Mouse (Mus musculus): ENCODE measurements around the gene Snrpd2. TPM values are rescaled to one million over a fixed set of nuclear protein-coding genes. Genes with fewer than 3 reads are reported as not detected.

Gene Snrpd2
- polyA plus RNA-seq, 1 experiment, result 88.2 TPM

GRCm38 (mm10) chr7:19160115-19160514 is 10.6 kb downstream of the Snrpd2 start:
- Histone ChIP-seq H3K4me3 (ENCODE audit: insufficient read depth, low read length) (no peak overlapping the region), H3K27ac (ENCODE audit: insufficient read depth, low read length) (no peak overlapping the region), H3K4me1 (ENCODE audit: control insufficient read depth, insufficient read depth, low read length) (no peaks in the 10 kb centered on the region; the same call in none of the 2 replicates)
- no peak for TF ChIP-seq CTCF (IDR thresholded peaks at IDR 0.05; ENCODE audit: extremely low read depth, insufficient read depth, low read length)
- no peak for TF ChIP-seq POLR2A (IDR thresholded peaks at IDR 0.05; ENCODE audit: extremely low read depth, insufficient read depth, low read length)

DNA sequence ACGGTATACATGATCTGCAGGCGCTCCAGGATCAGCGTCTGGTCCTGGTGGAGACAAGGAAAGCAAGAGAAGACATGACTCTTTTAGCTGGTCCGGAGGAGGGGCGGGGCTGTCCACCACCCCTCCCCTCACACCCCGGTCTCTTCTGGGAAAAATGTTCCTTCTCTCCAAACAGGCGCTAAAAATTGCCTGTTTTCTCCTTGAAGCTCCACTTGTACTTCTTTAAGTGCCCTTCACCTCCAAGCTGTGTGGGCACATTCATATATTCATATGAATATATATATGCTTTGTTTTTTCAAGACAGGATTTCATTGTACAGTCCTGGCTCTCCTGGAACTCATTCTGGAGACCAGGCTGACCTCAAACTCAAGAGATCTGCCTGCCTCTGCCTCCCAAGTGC is 13.4 kb downstream of the Snrpd2 start:
- H3K4me1 ChIP-seq (ENCODE audit: control insufficient read depth, insufficient read depth, low read length), result peaks cover 2% of the 10 kb centered on the region
- TF ChIP-seq POLR2A (IDR thresholded peaks at IDR 0.05; ENCODE audit: extremely low read depth, insufficient read depth, low read length) (no peak), CTCF (IDR thresholded peaks at IDR 0.05; ENCODE audit: extremely low read depth, insufficient read depth, low read length) (no peak)
- no peak overlapping the region for H3K4me3 ChIP-seq (ENCODE audit: insufficient read depth, low read length)
- H3K27ac ChIP-seq (ENCODE audit: insufficient read depth, low read length), result no peak overlapping the region

GRCm38 (mm10) chr7:19163752-19164151 is 14.2 kb downstream of the Snrpd2 start:
- Histone ChIP-seq H3K4me3 (ENCODE audit: insufficient read depth, low read length) (no peak overlapping the region), H3K4me1 (ENCODE audit: control insufficient read depth, insufficient read depth, low read length) (peaks cover 2% of the 10 kb centered on the region), H3K27ac (ENCODE audit: insufficient read depth, low read length) (no peak overlapping the region)
- TF ChIP-seq CTCF (IDR thresholded peaks at IDR 0.05; ENCODE audit: extremely low read depth, insufficient read depth, low read length) (no peak), POLR2A (IDR thresholded peaks at IDR 0.05; ENCODE audit: extremely low read depth, insufficient read depth, low read length) (no peak)

GRCm38 (mm10) chr7:19164189-19164588 is 14.7 kb downstream of the Snrpd2 start:
- H3K27ac ChIP-seq (ENCODE audit: insufficient read depth, low read length), result no peak overlapping the region
- TF ChIP-seq CTCF (IDR thresholded peaks at IDR 0.05; ENCODE audit: extremely low read depth, insufficient read depth, low read length) (no peak), POLR2A (IDR thresholded peaks at IDR 0.05; ENCODE audit: extremely low read depth, insufficient read depth, low read length) (no peak)
- H3K4me1 ChIP-seq (ENCODE audit: control insufficient read depth, insufficient read depth, low read length), result peaks cover 2% of the 10 kb centered on the region
- H3K4me3 ChIP-seq (ENCODE audit: insufficient read depth, low read length), result no peak overlapping the region

- peaks cover 4% of the 10 kb centered on the region for H3K4me1 ChIP-seq (ENCODE audit: control insufficient read depth, insufficient read depth, low read length)
- TF ChIP-seq CTCF (IDR thresholded peaks at IDR 0.05; ENCODE audit: extremely low read depth, insufficient read depth, low read length) (no peak), POLR2A (IDR thresholded peaks at IDR 0.05; ENCODE audit: extremely low read depth, insufficient read depth, low read length) (no peak)
- H3K27ac ChIP-seq (ENCODE audit: insufficient read depth, low read length), result no peak overlapping the region
- no peak overlapping the region for H3K4me3 ChIP-seq (ENCODE audit: insufficient read depth, low read length)
Measured at GRCm38 (mm10) chr7:19164978-19165377, 15.5 kb downstream of the Snrpd2 start.

- no peak within 1 kb of the TSS for H3K27ac ChIP-seq (ENCODE audit: insufficient read depth, low read length)
- peaks cover 6% of the 10 kb centered on the region for H3K4me1 ChIP-seq (ENCODE audit: control insufficient read depth, insufficient read depth, low read length)
- no peak within 1 kb of the TSS for H3K4me3 ChIP-seq (ENCODE audit: insufficient read depth, low read length)
- TF ChIP-seq POLR2A (IDR thresholded peaks at IDR 0.05; ENCODE audit: extremely low read depth, insufficient read depth, low read length), result no peak
- TF ChIP-seq CTCF (IDR thresholded peaks at IDR 0.05; ENCODE audit: extremely low read depth, insufficient read depth, low read length), result no peak
Measured at GRCm38 (mm10) chr7:19165656-19166423, 16.3 kb downstream of the Snrpd2 start, which contains the start of gene Gipr. TSS of gene Gipr (minus strand) at chr7:19166127.

GRCm38 (mm10) chr7:19166990-19167389 is 17.5 kb downstream of the Snrpd2 start:
- TF ChIP-seq POLR2A (IDR thresholded peaks at IDR 0.05; ENCODE audit: extremely low read depth, insufficient read depth, low read length) (no peak), CTCF (IDR thresholded peaks at IDR 0.05; ENCODE audit: extremely low read depth, insufficient read depth, low read length) (no peak)
- Histone ChIP-seq H3K4me1 (ENCODE audit: control insufficient read depth, insufficient read depth, low read length) (peaks cover 8% of the 10 kb centered on the region), H3K4me3 (ENCODE audit: insufficient read depth, low read length) (no peak overlapping the region)

DNA sequence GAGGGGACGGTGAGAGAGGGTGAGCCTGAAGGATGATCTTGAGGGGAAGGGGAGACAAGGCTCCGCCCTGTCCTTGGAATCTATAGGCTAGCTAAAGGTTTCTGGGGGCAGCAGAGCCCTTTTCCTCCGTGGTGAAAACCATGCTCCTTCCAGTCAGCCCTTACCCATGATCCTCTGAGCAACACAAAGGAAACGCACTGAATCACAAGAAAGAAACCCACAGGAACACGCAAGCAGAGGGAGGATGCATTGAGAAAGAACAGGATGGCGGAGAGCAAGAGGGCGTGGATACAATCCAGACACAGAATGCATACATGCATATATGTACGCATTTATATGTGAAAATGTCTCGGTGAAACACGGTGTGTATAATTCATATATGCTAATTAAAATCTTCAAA is 20.0 kb downstream of the Snrpd2 start:
- Histone ChIP-seq H3K27ac (ENCODE audit: insufficient read depth, low read length) (no peak overlapping the region), H3K4me1 (ENCODE audit: control insufficient read depth, insufficient read depth, low read length) (peaks cover 10% of the 10 kb centered on the region), H3K4me3 (ENCODE audit: insufficient read depth, low read length) (no peak overlapping the region)
- TF ChIP-seq CTCF (IDR thresholded peaks at IDR 0.05; ENCODE audit: extremely low read depth, insufficient read depth, low read length) (no peak), POLR2A (IDR thresholded peaks at IDR 0.05; ENCODE audit: extremely low read depth, insufficient read depth, low read length) (no peak)

More at GRCm38 (mm10) chr7:19166990-19167389, 17.5 kb downstream of the Snrpd2 start:
- H3K27ac ChIP-seq (ENCODE audit: insufficient read depth, low read length), result no peak overlapping the region

- Histone ChIP-seq H3K4me1 (ENCODE audit: control insufficient read depth, insufficient read depth, low read length) (peaks cover 10% of the 10 kb centered on the region), H3K27ac (ENCODE audit: insufficient read depth, low read length) (peak overlapping the region; percentile 13; the same call in 1 of the 2 replicates), H3K4me3 (ENCODE audit: insufficient read depth, low read length) (no peak overlapping the region)
- TF ChIP-seq POLR2A (IDR thresholded peaks at IDR 0.05; ENCODE audit: extremely low read depth, insufficient read depth, low read length) (no peak), CTCF (IDR thresholded peaks at IDR 0.05; ENCODE audit: extremely low read depth, insufficient read depth, low read length) (no peak)
Measured at GRCm38 (mm10) chr7:19170142-19170541, 20.6 kb downstream of the Snrpd2 start.

DNA sequence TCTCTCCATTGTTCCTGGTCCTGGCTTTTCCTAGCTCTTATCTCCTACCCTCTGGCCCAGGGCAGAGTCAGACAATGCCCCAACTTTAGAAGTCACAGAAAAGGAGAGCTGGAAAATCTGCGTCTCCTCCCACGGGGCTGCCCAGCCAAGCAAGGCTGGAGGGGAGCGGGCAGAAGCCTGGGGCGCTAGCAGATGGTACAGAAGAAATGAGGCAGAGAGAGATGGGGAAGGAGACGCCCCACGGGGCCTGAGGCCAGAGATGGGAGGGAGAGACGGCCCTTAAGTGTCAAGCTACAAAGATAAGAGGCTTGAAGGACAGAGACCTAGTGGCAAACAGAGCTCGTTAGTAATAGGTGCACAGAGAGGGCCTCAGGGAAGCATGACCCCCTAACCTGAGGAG is 22.3 kb downstream of the Snrpd2 start:
- no peak for TF ChIP-seq POLR2A (IDR thresholded peaks at IDR 0.05; ENCODE audit: extremely low read depth, insufficient read depth, low read length)
- no peak for TF ChIP-seq CTCF (IDR thresholded peaks at IDR 0.05; ENCODE audit: extremely low read depth, insufficient read depth, low read length)
- Histone ChIP-seq H3K4me1 (ENCODE audit: control insufficient read depth, insufficient read depth, low read length) (peaks cover 8% of the 10 kb centered on the region; the same call in 1 of the 2 replicates), H3K4me3 (ENCODE audit: insufficient read depth, low read length) (no peak overlapping the region), H3K27ac (ENCODE audit: insufficient read depth, low read length) (no peak overlapping the region)

All from cortical plate, adult 2 months (tissue).